Mouse (Mus musculus): ENCODE results near the gene Zfp120. TPM values are rescaled to one million over a fixed set of nuclear protein-coding genes. Genes with fewer than 3 reads are reported as not detected.

The Zfp120 gene
- total RNA-seq (2023), result 8.8 to 13.1 TPM (median 10.3 TPM) in 4 replicates

GRCm38 (mm10) chr2:150136435-150136897 is at the start of gene Zfp120:
Gene Zfp120 (minus strand): TSS chr2:150136708.

GRCm38 (mm10) chr2:150181570-150181999 is 45.1 kb upstream of the Zfp120 start, which contains the start of gene Gm14139:
Gene Gm14139 (plus strand): TSS chr2:150181755.

GRCm38 (mm10) chr2:150179579-150179978 is 43.1 kb upstream of the Zfp120 start, which contains the start of gene Gm10770:
Gene Gm10770 (minus strand): TSS chr2:150179679.

Other genes starting within 250 kb of the Zfp120 start
- gene Gm10770, start 43.0 kb upstream of the Zfp120 start, total RNA-seq (2023), result not detected in 4 replicates
- gene Gm14139, start 45.0 kb upstream of the Zfp120 start, total RNA-seq (2023), result 0.58 to 0.91 TPM (median 0.89 TPM) in 3 of 4 replicates, not detected in the other
- 2.9 to 4.5 TPM (median 4.1 TPM) in 4 replicates for gene Zfp937, start 81.4 kb upstream of the Zfp120 start, total RNA-seq (2023)
- gene Gm21994, start 118.9 kb upstream of the Zfp120 start, total RNA-seq (2023), result 10.7 to 15.8 TPM (median 12.1 TPM) in 4 replicates
- gene Gm14124, start 120.8 kb upstream of the Zfp120 start, total RNA-seq (2023), result 0.23 to 0.34 TPM (median 0.33 TPM) in 3 of 4 replicates, not detected in the other
- 3.5 to 13.5 TPM (median 9.3 TPM) in 4 replicates for gene Gm10130, start 187.0 kb upstream of the Zfp120 start, total RNA-seq (2023)
- 4.1 to 6.9 TPM (median 5.0 TPM) in 4 replicates for gene 3300002I08Rik, start 226.1 kb upstream of the Zfp120 start, total RNA-seq (2023)

Measured in B cell, adult 62 days (primary cell).